Mouse (Mus musculus) kidney, postnatal 10 days (tissue): ENCODE results near the gene Wdr90.
"Not testable (repeated sequence)": the region's sequence is repeated elsewhere in the genome, so short reads cannot be mapped to it uniquely, and the experiment has no call there.

Experiments
- DNase-seq: peaks from one replicate; pipeline ENCODE4 v3.0.0; 2021; ENCODE audit warnings: mixed read lengths

The Wdr90 gene

DNA sequence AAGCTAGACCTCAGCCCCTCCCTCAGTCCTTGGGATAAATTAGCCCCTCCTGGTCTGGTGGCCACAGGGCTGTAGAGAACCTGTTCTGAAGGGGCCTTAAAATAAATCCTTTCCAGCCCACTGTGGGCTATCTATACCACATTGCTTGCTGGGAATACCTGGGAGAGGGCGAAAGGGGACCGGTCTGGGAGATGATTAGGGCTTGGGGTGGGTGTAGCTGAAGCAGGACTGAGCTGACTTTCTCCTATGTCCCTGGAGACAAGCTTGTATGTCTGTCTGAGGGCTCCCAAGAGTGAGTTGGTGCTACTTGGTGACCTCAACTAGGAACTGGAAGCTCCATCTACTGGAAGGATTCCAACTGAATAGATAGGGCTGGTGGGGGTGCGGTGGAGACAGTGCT lies 15.7 kb upstream of the Wdr90 start:
- DNase-seq, result no peak

DNA sequence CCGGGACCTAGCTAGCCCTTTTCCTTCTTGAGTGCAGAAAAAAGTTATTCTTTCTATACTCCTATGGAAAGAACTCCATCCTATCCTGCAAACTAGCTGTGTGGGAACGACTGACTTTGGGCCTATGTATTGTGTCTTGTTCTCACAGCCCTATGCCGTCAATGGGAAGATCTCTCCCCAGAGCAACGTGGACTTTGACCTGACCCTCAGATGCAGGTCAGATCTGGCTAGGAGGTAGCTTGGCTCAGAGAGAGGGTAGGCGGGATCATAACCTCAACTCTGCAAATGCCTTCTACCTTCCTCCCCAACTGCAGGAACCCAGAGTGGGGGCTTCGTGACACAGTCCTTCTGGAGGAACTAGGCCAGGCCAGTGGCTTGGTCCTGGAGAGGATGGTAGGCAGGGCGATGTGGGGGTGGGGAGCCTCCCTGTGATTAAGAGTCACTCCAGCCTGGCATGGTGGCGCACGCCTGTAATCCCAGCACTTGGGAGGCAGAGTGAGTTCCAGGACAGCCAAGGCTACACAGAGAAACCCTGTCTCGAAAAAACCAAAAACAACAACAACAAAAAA lies 15.1 kb upstream of the Wdr90 start:
- peak; percentile 72 for DNase-seq

DNA sequence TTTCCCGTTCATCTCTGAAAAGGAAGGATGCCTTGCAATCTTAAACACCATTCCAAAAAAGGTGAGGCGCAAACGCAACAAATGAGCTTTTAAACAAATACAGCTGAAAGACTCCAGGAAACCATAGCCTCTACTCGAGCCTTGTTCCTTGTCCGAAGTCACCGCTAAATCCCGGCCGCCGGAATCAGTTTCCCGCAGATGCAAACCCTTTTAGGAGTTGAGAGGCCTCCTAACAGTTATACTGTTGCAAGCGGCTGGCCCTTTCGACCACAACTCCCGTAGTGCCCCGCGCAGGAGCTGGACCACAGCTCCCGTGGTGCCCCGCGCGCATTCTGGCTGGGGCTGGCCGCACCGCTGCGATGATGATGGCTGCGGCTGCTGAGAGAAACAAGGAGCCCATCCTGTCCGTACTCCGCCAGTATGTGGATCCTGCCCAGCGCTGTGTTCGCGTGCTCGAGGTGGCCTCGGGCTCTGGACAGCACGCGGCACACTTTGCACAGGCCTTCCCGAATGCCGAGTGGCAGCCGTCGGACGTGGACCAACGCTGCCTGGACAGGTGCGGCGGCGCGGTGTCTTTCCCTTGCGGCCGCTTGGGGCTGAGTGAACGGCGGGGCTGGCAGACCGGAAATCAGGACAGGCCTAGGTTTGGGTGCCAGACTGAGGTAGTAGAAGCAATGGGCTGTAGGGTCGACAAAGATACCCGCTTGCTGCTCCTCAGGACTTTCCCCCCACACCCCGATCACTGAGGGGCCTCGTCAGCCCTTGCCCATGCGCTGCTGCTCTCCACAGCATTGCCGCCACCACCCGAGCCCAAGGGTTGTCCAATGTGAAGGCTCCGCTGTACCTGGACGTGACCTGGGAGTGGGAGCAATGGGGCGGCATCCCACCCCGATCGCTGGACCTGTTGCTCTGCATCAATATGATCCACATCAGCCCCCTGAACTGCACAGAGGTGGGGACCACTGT lies 14.2 kb upstream of the Wdr90 start:
- DNase-seq, result peak; percentile 94

DNA sequence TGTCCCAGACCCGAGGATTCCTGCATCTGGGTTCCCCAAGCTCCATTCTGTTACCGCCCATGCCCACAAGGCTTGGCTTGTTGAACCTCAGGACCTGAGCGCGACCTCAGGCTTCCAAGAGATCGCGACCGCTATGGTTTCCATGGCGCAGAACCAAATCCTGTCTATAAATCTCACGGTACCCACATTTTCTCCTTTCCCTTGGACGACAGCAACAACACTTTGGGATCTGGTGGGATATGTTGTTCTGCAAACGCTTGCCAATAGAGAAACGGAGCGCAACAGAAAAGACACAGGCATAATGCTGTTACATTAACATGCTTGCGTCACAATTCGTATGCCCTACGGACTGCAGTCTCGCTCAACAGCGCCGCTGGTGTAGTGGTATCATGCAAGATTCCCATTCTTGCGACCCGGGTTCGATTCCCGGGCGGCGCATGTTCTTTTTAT lies 13.4 kb upstream of the Wdr90 start, which contains the start of gene Mettl26:
Gene Mettl26 (plus strand): TSS at position 354 of the 450 bp plus-strand sequence.
- DNase-seq, result peak; percentile 96

DNA sequence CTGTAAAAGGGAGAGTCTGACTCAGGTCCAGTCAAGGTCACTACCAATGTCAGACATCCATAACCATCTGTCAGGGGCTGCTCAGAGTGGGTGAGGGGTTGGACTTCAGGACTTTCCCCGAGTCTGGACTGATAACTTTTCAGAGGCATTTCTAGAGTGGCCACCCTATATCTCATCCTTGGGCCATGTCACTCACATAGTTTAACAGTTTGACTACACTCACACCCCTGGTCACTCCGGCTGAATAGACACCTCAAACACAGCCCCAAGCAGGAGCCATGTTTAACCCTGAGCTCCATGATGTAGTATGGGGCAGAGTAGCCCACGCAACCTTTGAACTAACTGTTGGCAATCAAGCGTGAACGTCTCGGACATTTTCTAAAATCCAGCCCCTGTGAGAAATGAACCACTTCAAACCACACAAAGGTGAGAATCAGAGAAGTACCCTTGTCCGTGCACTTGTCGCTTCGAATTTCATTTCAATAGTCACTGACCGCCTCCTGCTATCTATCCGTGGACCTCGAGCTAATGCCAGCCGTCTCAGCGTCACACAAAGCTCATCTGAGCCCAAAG lies 12.9 kb upstream of the Wdr90 start:
- no peak for DNase-seq

DNA sequence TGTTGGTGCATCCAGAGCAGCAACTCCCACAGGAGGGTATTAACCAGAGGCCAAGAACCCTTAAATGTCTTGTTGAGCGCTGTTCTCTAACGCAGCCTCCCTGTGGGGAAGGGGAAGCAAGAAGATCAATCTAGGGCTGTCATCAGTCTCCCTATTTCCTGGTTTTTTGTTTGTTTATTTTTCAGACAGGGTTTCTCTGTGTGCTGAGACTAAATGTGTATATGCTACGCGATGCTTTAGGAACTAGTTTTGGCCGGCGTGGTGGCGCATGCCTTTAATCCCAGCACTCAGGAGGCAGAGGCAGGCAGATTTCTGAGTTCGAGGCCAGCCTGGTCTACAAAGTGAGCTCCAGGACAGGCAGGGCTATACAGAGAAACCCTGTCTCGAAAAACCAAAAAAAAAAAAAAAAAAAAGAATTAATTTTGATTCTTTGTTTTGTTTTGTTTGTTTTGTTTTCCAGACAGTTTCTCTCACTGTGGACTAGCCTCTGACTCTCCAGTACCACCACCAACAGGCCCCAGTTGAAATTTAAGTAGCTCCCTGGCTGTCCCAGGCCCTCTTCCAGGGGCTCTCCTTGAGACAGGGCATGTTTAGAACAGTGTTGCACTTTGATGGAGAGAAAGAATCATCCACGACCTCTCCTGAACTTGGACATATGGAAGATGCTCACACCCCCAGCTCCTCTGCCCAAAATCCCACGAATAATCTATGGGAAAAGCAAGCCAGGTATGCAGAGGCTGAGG lies 12.3 kb upstream of the Wdr90 start:
- DNase-seq, result no peak

DNA sequence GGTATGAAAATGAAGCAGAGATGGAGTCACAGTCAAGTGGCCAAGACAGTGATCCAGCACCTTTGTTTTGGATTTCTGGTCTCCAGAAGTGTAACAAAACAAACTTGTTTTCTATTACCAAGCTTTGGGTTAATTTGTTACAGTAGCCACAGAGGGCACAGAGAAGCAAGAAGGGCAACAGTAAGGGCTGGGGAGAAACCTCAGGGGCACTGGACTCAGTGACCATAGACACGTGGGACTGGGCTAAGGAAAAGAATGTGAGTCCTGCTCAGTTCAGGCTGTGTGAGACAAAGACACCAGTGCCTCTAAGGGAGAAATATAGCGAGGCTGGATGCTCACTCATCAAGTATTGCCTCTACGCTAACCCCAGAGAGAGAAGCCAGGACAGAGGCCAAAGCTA lies 11.4 kb upstream of the Wdr90 start:
- DNase-seq, result no peak

DNA sequence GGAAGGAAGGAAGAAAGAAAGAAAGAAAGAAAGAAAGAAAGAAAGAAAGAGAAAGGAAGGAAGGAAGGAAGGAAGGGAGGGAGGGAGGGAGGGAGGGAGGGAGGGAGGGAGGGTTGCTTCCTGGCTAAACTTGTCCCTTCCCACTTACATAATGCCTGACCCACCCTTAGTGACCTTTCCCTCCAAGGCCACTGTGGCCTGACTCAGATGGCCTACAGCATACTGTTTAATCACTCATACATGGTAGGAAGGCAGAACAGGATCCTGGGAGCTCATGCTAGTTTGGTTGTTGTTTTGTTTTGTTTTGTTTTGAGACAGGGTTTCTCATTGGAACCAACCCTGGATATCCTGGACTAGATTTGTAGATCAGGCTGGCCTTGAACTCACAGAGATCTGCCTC lies 10.3 kb upstream of the Wdr90 start:
- DNase-seq, result not testable (repeated sequence)

DNA sequence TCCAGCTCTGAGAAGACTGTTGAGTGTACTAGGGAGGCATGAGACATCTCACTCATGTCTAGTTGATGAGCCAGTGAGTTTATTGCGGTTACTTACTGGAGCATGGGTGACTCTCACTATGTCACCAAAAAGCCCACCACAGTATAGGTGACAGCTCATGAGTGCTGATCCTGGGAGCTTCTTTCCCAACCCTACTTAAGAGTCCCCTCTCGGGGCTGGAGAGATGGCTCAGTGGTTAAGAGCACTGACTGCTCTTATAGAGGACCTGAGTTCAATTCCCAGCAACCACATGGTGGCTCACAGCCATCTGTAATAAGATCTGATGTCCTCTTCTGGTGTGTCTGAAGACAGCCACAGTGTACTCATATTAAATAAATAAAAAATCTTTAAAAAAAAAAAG lies 8.7 kb upstream of the Wdr90 start:
- no peak for DNase-seq

DNA sequence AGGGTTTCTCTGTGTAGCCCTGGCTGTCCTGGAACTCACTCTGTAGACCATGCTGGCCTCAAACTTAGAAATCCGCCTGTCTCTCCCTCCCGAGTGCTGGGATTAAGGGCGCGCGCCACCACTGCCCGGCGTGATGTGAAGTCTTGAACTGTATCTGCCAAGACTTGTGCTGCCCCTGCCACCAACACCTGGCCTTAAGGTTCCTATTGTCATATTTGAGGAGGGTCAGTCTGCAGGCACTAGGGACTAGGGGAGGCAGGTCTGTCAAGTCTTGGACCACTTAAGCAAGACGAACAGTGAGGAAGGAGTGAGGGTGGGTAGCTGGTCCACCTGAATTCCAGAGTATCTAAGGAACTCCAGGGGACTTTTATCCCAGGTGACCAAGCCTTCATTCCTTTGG lies 8.2 kb upstream of the Wdr90 start:
- DNase-seq, result no peak

DNA sequence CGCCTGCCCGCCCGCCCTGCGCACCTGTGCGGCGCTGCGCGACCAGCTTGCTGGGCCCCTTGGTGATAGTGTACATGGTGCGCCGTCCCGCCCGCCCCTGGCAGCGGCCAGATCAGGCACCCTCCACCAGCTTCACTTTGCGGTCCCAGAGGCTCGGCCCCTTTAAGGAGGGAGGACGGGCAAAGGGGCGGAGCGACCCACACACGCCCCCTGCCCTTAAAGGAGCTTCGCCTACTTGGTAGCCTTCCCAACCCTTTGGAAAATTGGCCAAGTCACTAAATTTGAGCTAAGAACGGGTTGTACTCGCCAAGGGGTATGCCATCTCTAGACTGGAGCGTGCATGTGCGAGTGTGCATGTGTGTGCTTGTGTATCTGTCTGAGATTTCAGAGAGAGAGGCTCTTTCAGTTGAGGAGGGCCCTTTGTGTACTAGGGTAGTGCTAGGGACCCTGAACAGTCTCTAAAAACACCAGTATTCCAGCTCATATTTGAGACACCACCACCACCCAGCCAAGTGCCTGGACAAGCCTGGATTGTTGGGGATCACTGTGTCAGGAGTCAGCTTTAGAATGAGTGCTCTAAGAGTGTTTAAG lies 7.4 kb upstream of the Wdr90 start, which contains the start of gene Mcrip2:
Gene Mcrip2 (minus strand): TSS at position 164 of the 591 bp plus-strand sequence.
- peak; percentile 89 for DNase-seq

DNA sequence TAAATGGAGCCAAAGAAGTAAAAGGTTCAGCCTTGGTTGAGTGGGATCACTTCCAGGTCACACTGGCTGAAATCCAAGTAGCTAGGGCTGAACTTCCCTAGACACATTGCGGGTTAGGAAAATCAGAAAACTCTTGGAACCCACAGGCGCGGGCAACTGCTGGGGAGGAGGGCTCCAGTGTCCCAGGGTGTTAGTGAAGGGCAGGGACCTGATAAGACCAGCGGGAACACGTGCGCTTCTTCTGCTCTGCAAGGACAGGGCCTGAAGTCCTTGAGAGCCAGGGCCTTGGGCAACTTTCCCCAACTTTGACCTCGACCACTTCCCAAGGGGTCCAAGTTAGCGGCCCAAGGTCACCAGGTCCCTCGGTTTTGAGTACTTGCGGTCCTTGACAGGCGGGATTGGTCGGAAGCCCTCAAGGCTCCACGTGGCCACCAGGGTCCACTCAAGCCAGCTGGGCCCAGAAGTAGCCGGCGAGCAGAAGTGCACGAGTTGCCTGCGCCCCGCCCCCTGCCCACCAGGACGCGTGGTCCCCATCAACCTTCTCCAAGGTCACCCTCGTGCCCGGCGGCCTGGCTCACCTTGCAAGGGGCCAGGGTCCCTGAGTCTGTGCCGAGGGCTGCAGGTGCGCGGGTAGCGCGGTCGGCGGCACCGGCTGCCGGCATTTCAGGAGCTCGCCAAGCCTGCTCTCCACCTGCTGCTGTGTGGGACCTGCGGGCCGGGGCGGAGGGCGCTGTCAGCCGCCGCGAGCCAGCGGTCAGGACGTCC lies 6.7 kb upstream of the Wdr90 start:
- DNase-seq, result peak; percentile 78

DNA sequence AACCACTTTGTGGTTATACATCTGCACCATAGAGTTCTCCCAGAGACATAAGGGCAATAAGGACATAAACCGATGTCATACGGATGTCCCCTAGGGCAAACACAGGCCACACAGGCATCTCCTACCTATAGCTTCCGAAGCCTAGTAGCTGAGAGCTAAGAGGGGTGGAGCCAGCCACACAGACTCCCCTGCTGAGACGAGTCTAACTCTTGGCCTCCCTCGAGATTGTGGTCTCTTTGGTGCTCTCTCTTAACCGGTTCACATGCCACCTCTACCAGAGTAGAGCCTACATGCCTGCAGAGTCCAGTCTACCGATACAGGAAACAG lies 6.2 kb upstream of the Wdr90 start:
- DNase-seq, result no peak

DNA sequence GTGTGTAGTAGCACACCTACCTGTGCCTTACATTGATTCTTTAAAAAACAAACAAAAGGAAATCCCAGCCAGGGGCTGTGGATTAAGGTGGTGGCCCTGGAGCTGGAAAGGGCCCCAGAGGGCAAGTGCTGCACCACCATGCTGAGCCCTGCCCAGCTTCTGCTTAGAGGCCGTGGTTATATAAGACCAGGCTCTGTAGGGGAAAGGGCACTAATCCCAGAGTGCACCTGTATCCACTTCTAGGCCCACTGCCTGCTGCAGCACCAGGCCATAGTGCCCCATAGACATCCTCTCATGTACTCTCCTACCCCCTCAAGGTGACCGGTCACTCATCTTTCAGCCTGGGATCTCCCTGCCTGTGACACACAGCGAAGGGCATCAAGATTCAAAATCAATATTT lies 4.9 kb upstream of the Wdr90 start:
- DNase-seq, result no peak

DNA sequence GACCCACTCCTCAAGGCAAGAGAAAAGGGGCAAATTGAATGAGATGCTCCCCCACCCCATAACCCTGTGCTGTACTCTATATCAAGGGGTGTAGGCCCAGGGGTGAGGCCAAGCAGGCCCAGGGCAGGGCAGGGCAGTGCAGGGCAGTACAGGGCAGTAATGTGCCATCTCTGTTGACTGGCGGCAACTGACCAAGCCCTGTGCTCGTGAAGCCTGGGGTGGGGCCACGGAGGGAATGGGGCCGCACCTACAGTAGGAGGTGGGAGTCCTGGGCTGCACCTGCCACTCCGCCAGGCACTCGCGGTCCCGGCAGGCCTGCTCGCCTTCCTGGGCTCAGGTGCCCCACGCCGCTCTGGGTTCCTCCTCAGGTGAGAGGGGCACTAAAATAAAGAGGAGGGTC lies 4.0 kb upstream of the Wdr90 start:
- no peak for DNase-seq

DNA sequence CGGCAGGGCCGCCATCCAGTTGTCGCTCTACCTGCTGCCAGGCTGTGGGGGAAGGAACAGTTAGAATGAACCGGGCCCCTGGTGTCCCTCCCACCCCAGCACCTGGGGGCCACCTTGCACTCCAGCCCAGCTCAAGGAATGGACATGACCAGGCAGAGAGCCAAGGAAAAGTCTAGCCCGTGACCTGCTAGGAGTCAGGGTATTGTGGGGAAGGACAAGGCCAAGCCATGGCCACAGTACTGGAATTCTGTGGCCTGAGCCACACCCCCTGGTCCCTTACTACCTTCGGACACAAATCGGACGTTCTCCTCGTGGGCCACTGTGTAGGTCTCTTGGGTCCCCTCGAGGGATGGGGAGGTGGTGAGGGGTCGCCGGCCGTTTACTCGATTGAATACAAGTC lies 3.0 kb upstream of the Wdr90 start:
- DNase-seq, result no peak

DNA sequence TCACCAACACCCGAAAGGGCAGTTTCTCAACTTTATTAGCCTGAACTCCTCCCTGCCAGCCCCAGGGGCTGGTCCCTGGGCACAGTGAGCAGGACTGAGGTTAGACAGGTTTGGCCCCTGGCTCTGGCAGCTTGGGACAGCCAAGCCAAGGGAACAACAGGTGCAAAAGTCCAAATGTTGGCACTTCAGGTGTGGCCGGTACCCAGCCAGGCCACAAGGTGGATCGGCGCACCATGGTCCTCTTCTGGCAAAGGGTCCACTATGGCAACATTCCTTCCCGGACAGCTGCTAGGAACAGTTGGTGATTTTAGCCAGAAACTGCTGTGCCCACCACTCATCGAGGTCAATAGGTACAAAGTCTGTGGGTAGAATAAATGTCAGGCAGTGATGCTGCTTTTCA lies 2.4 kb upstream of the Wdr90 start:
- no peak for DNase-seq

DNA sequence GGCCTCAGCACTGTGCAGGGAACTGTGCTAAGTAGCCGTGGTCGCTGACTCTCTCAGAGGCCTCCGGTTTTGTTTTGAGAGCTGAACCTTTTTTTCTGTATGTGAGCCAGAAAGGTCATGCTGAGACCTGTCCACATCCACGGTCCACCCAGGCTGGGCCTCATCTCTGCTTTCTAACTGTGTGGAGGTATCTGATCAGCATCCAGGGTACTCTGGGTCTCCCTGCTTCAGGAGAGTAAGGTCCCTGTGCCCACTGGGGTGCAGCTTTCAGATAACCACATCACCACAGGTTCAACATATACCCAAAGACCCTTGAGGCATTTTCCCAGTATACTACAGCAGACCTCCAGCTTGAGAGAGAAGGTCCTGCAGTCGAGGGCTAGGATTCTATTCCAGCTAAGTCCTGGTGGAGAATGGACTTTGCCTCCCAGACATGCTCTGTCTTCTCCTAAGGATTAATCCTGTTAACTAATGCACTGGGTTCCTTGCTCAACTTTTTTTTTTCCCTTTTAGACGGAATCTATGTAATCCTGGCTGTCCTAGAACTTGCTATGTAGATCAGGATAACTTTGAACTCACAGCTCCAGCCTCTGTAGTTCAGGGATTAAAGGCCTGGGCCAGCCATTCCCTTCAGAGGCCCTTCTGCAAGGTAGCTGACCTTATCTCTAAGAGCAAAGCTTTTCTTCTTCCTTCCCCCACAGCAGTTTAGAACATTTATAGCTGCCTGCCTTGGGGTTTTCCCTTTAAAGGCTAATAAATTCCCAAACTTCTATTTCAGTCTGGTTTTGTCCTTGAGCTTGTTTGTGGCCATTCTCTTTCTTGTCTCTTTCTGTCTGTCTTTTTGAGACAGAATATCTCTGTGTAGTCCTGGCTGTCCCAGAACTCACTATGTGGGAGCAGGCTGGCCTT lies 657 bp upstream of the Wdr90 start:
- no peak for DNase-seq

DNA sequence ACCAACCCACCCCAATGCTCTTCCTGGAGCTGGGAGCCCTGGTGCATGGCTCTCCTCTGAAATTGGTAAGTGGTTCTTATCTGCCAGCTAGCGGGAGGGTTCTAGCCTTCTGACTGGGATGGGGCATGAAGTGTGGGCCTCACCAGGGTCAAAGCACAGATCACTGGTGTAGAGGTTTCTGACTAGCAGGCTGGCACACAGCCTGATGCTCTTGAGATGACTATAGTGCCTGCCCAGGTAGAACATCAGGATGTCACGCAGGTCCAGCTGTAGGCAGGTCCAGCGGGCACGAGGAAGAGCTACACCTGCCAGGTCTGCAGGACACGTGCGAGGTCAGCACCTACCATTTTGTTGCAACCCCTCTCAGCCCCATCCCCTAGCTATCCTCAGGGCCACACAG lies 1.1 kb downstream of the Wdr90 start:
- DNase-seq, result no peak

DNA sequence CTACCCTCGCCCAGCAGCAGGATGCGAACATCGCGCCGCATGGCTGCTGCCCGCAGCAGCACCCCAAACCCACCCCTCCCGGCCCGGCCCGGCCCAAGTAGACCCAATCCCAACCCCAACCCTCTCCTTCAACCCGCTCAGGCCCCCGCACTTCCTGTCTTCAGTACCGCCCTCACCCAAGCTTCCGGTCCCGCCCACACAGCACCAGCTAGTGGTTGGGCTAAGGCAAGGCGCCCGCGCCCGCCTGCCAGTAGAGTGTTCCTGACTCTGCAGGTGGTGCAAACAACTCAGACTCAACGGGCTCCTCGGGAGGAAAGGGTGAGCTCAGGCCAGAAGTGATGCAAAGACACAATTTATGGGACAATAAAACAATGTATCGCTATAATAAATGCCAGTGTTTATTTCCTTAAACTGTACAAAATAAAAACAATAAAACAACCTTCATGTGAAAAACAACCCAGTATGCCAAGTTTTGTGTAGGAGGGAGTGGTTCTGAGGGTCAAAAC lies 16.9 kb downstream of the Wdr90 start, which contains the start of gene Rhot2:
Gene Rhot2 (minus strand): TSS at position 456 of the 506 bp plus-strand sequence.
- peak; percentile 97 for DNase-seq
